Mouse (Mus musculus): ENCODE measurements around the gene Nat8f2.

DNA sequence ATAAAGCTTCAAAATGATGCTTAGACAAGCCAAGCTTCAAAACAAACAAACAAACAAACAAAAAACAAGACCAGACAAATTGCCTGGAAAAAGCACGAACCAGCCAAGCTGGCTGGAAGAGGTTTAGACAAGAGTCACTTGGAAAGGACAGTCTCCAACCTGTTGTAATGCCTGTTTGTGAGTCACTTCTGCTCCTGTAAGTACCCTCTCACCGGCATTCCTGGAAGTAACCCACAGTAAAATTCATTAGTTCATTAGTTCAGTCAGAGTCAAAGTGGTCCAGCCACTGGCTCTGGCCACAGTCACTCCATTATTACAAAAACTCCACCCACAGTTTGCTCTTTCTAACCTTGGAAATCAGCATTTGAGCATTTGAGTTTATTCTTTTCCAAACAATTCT is 5.1 kb downstream of the Nat8f2 start:
- no peak for TF ChIP-seq TCF12 (IDR thresholded peaks at IDR 0.05; ENCODE audit: low read depth, low read length)
- TF ChIP-seq POLR2A (IDR thresholded peaks at IDR 0.05; ENCODE audit: control insufficient read depth in 1 of 2, insufficient read depth in 1 of 2, low read depth in 1 of 2, low read length in 2 of 2, poor library complexity in 1 of 2), result no peak
- no peak for TF ChIP-seq CTCF (IDR thresholded peaks at IDR 0.05 in 2 of 3, conservative IDR thresholded peaks at IDR 0.05 in 1 of 3; ENCODE audit: control insufficient read depth in 1 of 3, insufficient read depth in 1 of 3, low read depth in 2 of 3, low read length in 3 of 3, poor library complexity in 1 of 3, severe bottlenecking in 1 of 3)
- TF ChIP-seq MAFK (IDR thresholded peaks at IDR 0.05; ENCODE audit: borderline replicate concordance, low read depth, low read length), result no peak
- TF ChIP-seq USF1 (IDR thresholded peaks at IDR 0.05; ENCODE audit: low read depth, low read length), result no peak
- no peak for TF ChIP-seq MYC (IDR thresholded peaks at IDR 0.05; ENCODE audit: low read depth, low read length)
- no peak for TF ChIP-seq TBP (IDR thresholded peaks at IDR 0.05; ENCODE audit: low read depth, low read length)
- TF ChIP-seq SIN3A (IDR thresholded peaks at IDR 0.05; ENCODE audit: low read length), result no peak
- no peak for TF ChIP-seq MAX (IDR thresholded peaks at IDR 0.05; ENCODE audit: low read length)
- no peak for TF ChIP-seq GABPA (IDR thresholded peaks at IDR 0.05; ENCODE audit: low read depth, low read length)
- TF ChIP-seq KAT2A (conservative IDR thresholded peaks at IDR 0.05; ENCODE audit: low read depth, low read length), result no peak
- TF ChIP-seq EP300 (IDR thresholded peaks at IDR 0.05; ENCODE audit: low read depth in 1 of 2, low read length in 2 of 2), result no peak
- no peak for TF ChIP-seq UBTF (IDR thresholded peaks at IDR 0.05; ENCODE audit: borderline replicate concordance, insufficient read depth, low read depth, low read length)
- no peak for TF ChIP-seq ELF1 (IDR thresholded peaks at IDR 0.05; ENCODE audit: low read depth, low read length)
